Mouse (Mus musculus) mouse trophoblast stem cell (cell line): ENCODE measurements around the gene Ppat.

ENCODE experiments used
- in situ Hi-C, 2 experiments: fragments of 300-500 bp; cut with MseI, MboI; formaldehyde crosslinking; loops; 2 replicates in 1 of 2; 3 replicates in 1 of 2; pipeline ENCODE4 v1.15.1; 2025

Gene Ppat

GRCm38 (mm10) chr5:76884107-76884506, 67.3 kb downstream of the Ppat start:
- in situ Hi-C loops: no loop called here

DNA sequence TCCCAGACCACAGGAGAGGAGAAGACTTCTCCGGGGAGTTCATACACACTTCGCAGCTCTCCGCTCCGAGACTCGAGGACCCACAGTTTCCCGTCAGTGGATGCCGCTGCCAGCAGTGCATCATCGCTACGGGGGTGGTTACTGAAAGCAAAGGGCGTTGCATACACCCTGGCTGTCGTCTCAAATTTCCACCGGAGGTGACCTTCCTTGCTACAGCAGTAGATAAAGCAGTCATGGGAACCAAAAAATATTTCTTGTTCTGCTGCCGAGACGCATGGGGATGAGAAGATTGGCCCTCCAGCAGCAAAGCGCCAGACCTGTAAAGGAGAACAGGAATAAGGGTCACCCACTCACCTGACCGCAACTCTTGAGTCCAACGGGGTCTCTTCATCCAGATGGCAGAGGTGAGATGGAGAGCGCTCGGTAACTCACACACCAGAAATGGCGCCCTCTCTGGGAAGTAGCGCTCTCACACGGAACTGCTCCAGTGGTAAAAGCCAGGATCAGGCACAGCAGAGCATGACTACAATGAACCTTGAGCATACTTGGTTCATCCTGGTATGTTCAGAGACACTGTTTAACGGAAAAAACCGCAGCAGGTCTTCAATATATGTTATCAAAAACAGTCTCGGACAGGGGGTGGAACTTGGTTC, 75.1 kb downstream of the Ppat start:
- in situ Hi-C loops: no loop called here

- in situ Hi-C loops: no loop called here
Observed at GRCm38 (mm10) chr5:76869553-76869952, 81.8 kb downstream of the Ppat start.

DNA sequence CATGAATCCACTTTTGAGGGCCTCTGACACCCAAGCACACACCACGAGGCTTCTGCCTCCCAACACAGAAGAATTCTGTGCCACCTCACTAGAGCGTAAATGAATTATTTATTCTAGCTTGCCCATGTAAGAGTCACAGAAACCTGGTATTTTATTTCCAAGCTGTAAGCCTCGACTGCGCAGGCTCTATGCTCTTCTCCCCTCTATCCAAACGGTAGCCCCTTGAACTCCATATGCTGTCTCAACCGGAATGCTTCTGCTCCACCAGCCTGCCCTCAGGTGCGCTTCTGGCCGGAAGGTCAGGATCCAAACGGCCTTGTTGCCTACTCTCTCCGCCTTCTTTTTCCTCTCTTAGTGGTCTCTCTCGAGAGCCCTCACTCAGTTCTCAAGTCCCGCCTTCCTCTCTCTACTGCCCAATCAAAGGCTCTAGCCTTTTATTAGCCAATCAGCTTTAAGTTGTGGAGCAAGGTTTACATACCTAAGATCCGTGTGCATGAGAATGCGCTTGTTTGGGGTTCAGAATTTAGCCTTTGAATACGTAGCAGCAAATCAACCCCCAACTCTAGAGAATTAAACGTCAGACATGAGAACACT, 82.6 kb downstream of the Ppat start:
- in situ Hi-C loops: no loop called here

- in situ Hi-C loops: no loop called here
Observed at GRCm38 (mm10) chr5:76866819-76867218, 84.6 kb downstream of the Ppat start.
